Mouse (Mus musculus) CH12.LX (cell line): ENCODE data around the gene Gtf2h4. TPM values are rescaled to one million over a fixed set of nuclear protein-coding genes. Genes with fewer than 3 reads are reported as not detected.

Source experiments
- DNase-seq: peaks from one replicate; pipeline ENCODE4 v3.0.0-alpha.2; 2013; ENCODE audit errors: extremely low read depth
- H3K27ac ChIP-seq: 2 replicates; pipeline ENCODE4 v1.5.1; 2012; ENCODE audit warnings: low read depth, mild to moderate bottlenecking, control low read depth, moderate library complexity; ENCODE audit not compliant: insufficient read depth
- H3K27me3 ChIP-seq: replicated peaks from 2 replicates; pipeline ENCODE3; 2012; ENCODE audit warnings: inconsistent platforms
- H3K36me3 ChIP-seq, 2 experiments: replicated peaks in 1 of 2; 2 replicates each; pipeline versions ENCODE3 to v1.6.1; 2012; ENCODE audit warnings: inconsistent platforms in 1 of 2, low read length in 1 of 2, mild to moderate bottlenecking in 1 of 2, mixed read lengths in 1 of 2, moderate library complexity in 1 of 2; ENCODE audit not compliant: control insufficient read depth in 1 of 2, insufficient read depth in 1 of 2
- H3K4me1 ChIP-seq, 2 experiments: 2 replicates each; pipeline ENCODE4 v1.6.1; 2012; ENCODE audit warnings: inconsistent platforms in 1 of 2, moderate library complexity in 1 of 2; ENCODE audit not compliant: insufficient read depth in 2 of 2, control insufficient read depth in 1 of 2
- H3K4me2 ChIP-seq: 2 replicates; pipeline ENCODE4 v1.6.1; 2012; ENCODE audit warnings: low read depth, mild to moderate bottlenecking, control low read depth; ENCODE audit not compliant: poor library complexity, insufficient read depth, severe bottlenecking
- H3K4me3 ChIP-seq, 3 experiments: fragments of 150-350 bp in 1 of 3; sonication (generic) in 1 of 3; replicated peaks in 1 of 3; 2 replicates each; pipeline versions ENCODE3 to v1.5.1; 2011 to 2012; ENCODE audit warnings: low read depth in 2 of 3, low read length in 2 of 3, mild to moderate bottlenecking in 2 of 3, moderate library complexity in 2 of 3, control low read depth in 1 of 3, improper control_type of control experiment in 1 of 3, inconsistent platforms in 1 of 3, mixed read lengths in 1 of 3; ENCODE audit not compliant: poor library complexity in 1 of 3
- H3K79me2 ChIP-seq: replicated peaks from 2 replicates; pipeline ENCODE4 v1.6.1; 2012; ENCODE audit warnings: mild to moderate bottlenecking, moderate library complexity; ENCODE audit not compliant: control insufficient read depth, poor library complexity, insufficient read depth, severe bottlenecking; ENCODE audit errors: extremely low read depth
- H3K9ac ChIP-seq: 2 replicates; pipeline ENCODE4 v1.6.1; 2012; ENCODE audit warnings: low read depth, mild to moderate bottlenecking, control low read depth, moderate library complexity; ENCODE audit not compliant: insufficient read depth
- H3K9me3 ChIP-seq: replicated peaks from 2 replicates; pipeline ENCODE3; 2012; ENCODE audit warnings: low read length, inconsistent platforms, mixed read lengths
- BHLHE40 ChIP-seq: IDR thresholded peaks from 2 replicates; pipeline ENCODE4 v1.6.1; 2011; ENCODE audit warnings: mild to moderate bottlenecking, low read depth, low read length, improper control_type of control experiment
- CHD1 ChIP-seq: IDR thresholded peaks from 2 replicates; pipeline ENCODE4 v1.6.1; 2012; ENCODE audit warnings: low read depth, low read length, improper control_type of control experiment, inconsistent platforms
- CHD2 ChIP-seq: IDR thresholded peaks from 2 replicates; pipeline ENCODE4 v1.6.1; 2011; ENCODE audit warnings: low read length, improper control_type of control experiment
- CTCF ChIP-seq, 2 experiments: IDR thresholded peaks in 1 of 2; conservative IDR thresholded peaks in 1 of 2; 2 replicates each; pipeline ENCODE4 v1.5.1; 2011 to 2012; ENCODE audit warnings: low read depth in 2 of 2, low read length in 2 of 2, improper control_type of control experiment in 1 of 2, inconsistent platforms in 1 of 2, mild to moderate bottlenecking in 1 of 2, moderate library complexity in 1 of 2
- ETS1 ChIP-seq: conservative IDR thresholded peaks from 2 replicates; pipeline ENCODE4 v1.6.1; 2012; ENCODE audit warnings: low read depth, mild to moderate bottlenecking, inconsistent platforms, low read length, improper control_type of control experiment, moderate library complexity
- GABPA ChIP-seq: IDR thresholded peaks from 2 replicates; pipeline ENCODE4 v1.6.1; 2012; ENCODE audit warnings: low read depth, low read length, improper control_type of control experiment, inconsistent platforms; ENCODE audit not compliant: insufficient replicate concordance
- IRF4 ChIP-seq: IDR thresholded peaks from 2 replicates; pipeline ENCODE4 v1.6.1; 2014; ENCODE audit warnings: low read depth, mild to moderate bottlenecking, inconsistent platforms, low read length, improper control_type of control experiment
- JUN ChIP-seq: IDR thresholded peaks from 2 replicates; pipeline ENCODE4 v1.6.1; 2011; ENCODE audit warnings: low read depth, mild to moderate bottlenecking, low read length, improper control_type of control experiment, moderate library complexity; ENCODE audit not compliant: insufficient read depth
- KAT2A ChIP-seq: IDR thresholded peaks from 2 replicates; pipeline ENCODE4 v1.6.1; 2012; ENCODE audit warnings: low read length, improper control_type of control experiment, inconsistent platforms; ENCODE audit not compliant: insufficient replicate concordance
- MAX ChIP-seq: IDR thresholded peaks from 2 replicates; pipeline ENCODE4 v1.6.1; 2011; ENCODE audit warnings: low read length, improper control_type of control experiment
- MAZ ChIP-seq: IDR thresholded peaks from 2 replicates; pipeline ENCODE4 v1.6.1; 2012; ENCODE audit warnings: low read depth, mild to moderate bottlenecking, inconsistent platforms, low read length, improper control_type of control experiment, moderate library complexity
- MEF2A ChIP-seq: IDR thresholded peaks from 2 replicates; pipeline ENCODE4 v1.6.1; 2014; ENCODE audit warnings: low read depth, mild to moderate bottlenecking, inconsistent platforms, low read length, improper control_type of control experiment, borderline replicate concordance
- MYC ChIP-seq: IDR thresholded peaks from 2 replicates; pipeline ENCODE4 v1.6.1; 2011; ENCODE audit warnings: low read depth, mild to moderate bottlenecking, improper control_type of control experiment, low read length
- NELFE ChIP-seq: IDR thresholded peaks from 2 replicates; pipeline ENCODE4 v1.6.1; 2011; ENCODE audit warnings: low read depth, low read length, improper control_type of control experiment
- PAX5 ChIP-seq: IDR thresholded peaks from 2 replicates; pipeline ENCODE4 v1.6.1; 2012; ENCODE audit warnings: low read length, inconsistent platforms, mixed read lengths
- RAD21 ChIP-seq: IDR thresholded peaks from 2 replicates; pipeline ENCODE4 v1.6.1; 2011; ENCODE audit warnings: low read depth, mild to moderate bottlenecking, low read length, improper control_type of control experiment, moderate library complexity
- RCOR1 ChIP-seq: conservative IDR thresholded peaks from 2 replicates; pipeline ENCODE4 v1.6.1; 2012; ENCODE audit warnings: low read depth, mild to moderate bottlenecking, inconsistent platforms, low read length, improper control_type of control experiment
- SIN3A ChIP-seq: IDR thresholded peaks from 2 replicates; pipeline ENCODE4 v1.6.1; 2012; ENCODE audit warnings: low read length, improper control_type of control experiment, inconsistent platforms
- SMC3 ChIP-seq: IDR thresholded peaks from 2 replicates; pipeline ENCODE4 v1.6.1; 2011; ENCODE audit warnings: low read depth, low read length, improper control_type of control experiment
- TCF12 ChIP-seq: IDR thresholded peaks from 2 replicates; pipeline ENCODE4 v1.6.1; 2014; ENCODE audit warnings: low read depth, mild to moderate bottlenecking, inconsistent platforms, low read length, improper control_type of control experiment
- USF1 ChIP-seq: IDR thresholded peaks from 2 replicates; pipeline ENCODE4 v1.6.1; 2014; ENCODE audit warnings: low read depth, mild to moderate bottlenecking, inconsistent platforms, low read length, improper control_type of control experiment
- ZKSCAN1 ChIP-seq: IDR thresholded peaks from 2 replicates; pipeline ENCODE4 v1.6.1; 2012; ENCODE audit warnings: low read depth, inconsistent platforms, low read length, improper control_type of control experiment, borderline replicate concordance
- ZMIZ1 ChIP-seq: IDR thresholded peaks from 2 replicates; pipeline ENCODE4 v1.6.1; 2012; ENCODE audit warnings: low read depth, mild to moderate bottlenecking, inconsistent platforms, low read length, improper control_type of control experiment
- ZNF384 ChIP-seq: IDR thresholded peaks from 2 replicates; pipeline ENCODE4 v1.6.1; 2012; ENCODE audit warnings: low read depth, low read length, improper control_type of control experiment, inconsistent platforms
- dilution Hi-C: fragments of 300-500 bp; cut with MboI; formaldehyde crosslinking; loops from 2 replicates; pipeline ENCODE4 v1.14.3; 2020; ENCODE audit warnings: low sequenced_read_pairs; ENCODE audit not compliant: extremely low pct_unique_long_range_greater_than_20kb, extremely low pct_ligation_motif_present
- in situ Hi-C: fragments of 300-500 bp; cut with MboI; formaldehyde crosslinking; loops from 3 replicates; pipeline ENCODE4 v1.14.3; 2019; ENCODE audit warnings: low sequenced_read_pairs, low pct_ligation_motif_present, low pct_unique_long_range_greater_than_20kb, mixed read lengths
- polyA plus RNA-seq: library from polyadenylated mRNA; unstranded; fragments of >175 nt; gene quantifications from 2 replicates; pipeline ENCODE4 v1.2.1, GENCODE M21; 2012; ENCODE audit warnings: low read depth; ENCODE audit not compliant: insufficient read length
- total RNA-seq, 2 experiments: library from RNA; depleted of rRNA; stranded (reverse); fragments of 300-350 nt in 1 of 2; fragments of >200 nt in 1 of 2; gene quantifications; 2 replicates each; pipeline ENCODE4 v1.2.3; 2012 to 2014

Gene Gtf2h4
- total and polyA plus RNA-seq, 3 experiments = 40.0 to 55.7 (median 40.7) TPM

- Histone ChIP-seq H3K4me3 (no peak overlapping the region), H3K79me2 (no peaks in the 10 kb centered on the region), H3K9ac (no peak overlapping the region), H3K27ac (no peak overlapping the region), H3K4me2 (no peak overlapping the region), H3K4me1 (peaks cover 5 to 19% of the 10 kb centered on the region in 2 experiments; a peak in 3 of 4 replicates), H3K27me3 (peaks cover 40% of the 10 kb centered on the region), H3K36me3 (peaks cover 2 to 5% of the 10 kb centered on the region in 2 experiments), H3K9me3 (peaks cover 5% of the 10 kb centered on the region)
- in situ Hi-C loops (no loop called here), dilution Hi-C loops (no loop called here)
- peak; percentile 10 for TF ChIP-seq RAD21
- TF ChIP-seq CTCF (conservative IDR thresholded peaks at IDR 0.05 in 1 of 2, IDR thresholded peaks at IDR 0.05 in 1 of 2; ENCODE audit: low read depth in 2 of 2, low read length in 2 of 2) = peak; percentile 14 to 54; a peak in 3 of 4 replicates
- TF ChIP-seq ETS1 = no peak
- TF ChIP-seq TCF12 = no peak
- peak; percentile 30; the same call in 1 of the 2 replicates for TF ChIP-seq SMC3
- no peak for TF ChIP-seq MYC
- TF ChIP-seq KAT2A = no peak
- peak; percentile 45 for DNase-seq
Measured at GRCm38 (mm10) chr17:35695289-35695688, 21.8 kb upstream of the Gtf2h4 start.

- in situ Hi-C loops (no loop called here), dilution Hi-C loops (no loop called here)
- Histone ChIP-seq H3K36me3 (peaks cover 2 to 5% of the 10 kb centered on the region in 2 experiments), H3K4me2 (no peak overlapping the region), H3K27me3 (peaks cover 26% of the 10 kb centered on the region), H3K4me3 (no peak overlapping the region), H3K9me3 (peaks cover 5% of the 10 kb centered on the region), H3K27ac (no peak overlapping the region), H3K79me2 (no peaks in the 10 kb centered on the region), H3K4me1 (peaks cover 0 to 21% of the 10 kb centered on the region in 2 experiments; a peak in 2 of 4 replicates), H3K9ac (no peak overlapping the region)
- no peak for DNase-seq
- TF ChIP-seq SIN3A (no peak), MAX (no peak), GABPA (no peak), ZKSCAN1 (no peak), IRF4 (no peak), ZNF384 (no peak), USF1 (no peak), MAZ (no peak), RAD21 (no peak), ZMIZ1 (no peak), RCOR1 (no peak), MEF2A (no peak), NELFE (no peak), CHD2 (no peak), PAX5 (no peak), BHLHE40 (no peak), JUN (no peak), CHD1 (no peak)
Measured at GRCm38 (mm10) chr17:35693906-35694305, 20.4 kb upstream of the Gtf2h4 start.
